ENCODE assay signal across 7 mouse cellular contexts in the genomic region with DNA sequence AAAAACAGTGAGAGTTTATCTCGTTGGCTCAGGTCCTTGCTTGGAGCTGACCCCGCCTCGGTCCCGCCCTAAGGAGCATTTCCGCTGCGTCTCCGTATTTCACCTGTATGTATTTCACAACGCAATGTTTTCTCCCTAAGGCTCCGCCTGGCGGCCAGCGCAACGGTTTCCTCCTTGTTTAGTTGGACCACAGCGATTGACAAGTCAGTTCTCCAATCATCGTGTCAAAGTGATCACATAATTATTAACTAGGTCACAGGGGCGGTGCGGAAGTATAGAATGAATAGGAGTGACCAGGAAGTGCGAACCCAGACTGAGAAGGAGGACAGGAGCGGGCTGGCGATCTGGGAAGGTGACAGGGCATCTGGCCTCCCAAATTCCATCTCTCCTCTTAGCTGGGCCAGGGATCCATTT. TPM values are rescaled to one million over a fixed set of nuclear protein-coding genes. Genes with fewer than 3 reads are reported as not detected.
DNase-seq lines count a peak whose midpoint lies in the region; ATAC-seq lines count a peak whose summit lies in the region.

A gene (plus strand): TSS at position 125 of the 414 bp plus-strand sequence.

- peak; percentile 84 for DNase-seq in adrenal gland, postnatal 25 days
- peak; percentile 99 for DNase-seq in heart, adult 11 months
- peak; percentile 96 for DNase-seq in kidney, adult 18-20 months
- peak; percentile 89 for DNase-seq in limb, embryonic 11.5 days (ENCODE audit: low spot score)
- peak; percentile 97 for DNase-seq in midbrain, embryonic 14.5 days
- DNase-seq in spleen, adult 18-20 months: peak; percentile 89 to 90

- H3K4me2 ChIP-seq in embryonic facial prominence, embryonic 12.5 days (replicated peaks): peak within 1 kb of the TSS; percentile 59
- H3K4me2 ChIP-seq in limb, embryonic 11.5 days (ENCODE audit: low read depth, severe bottlenecking): peak within 1 kb of the TSS; percentile 51
- peak within 1 kb of the TSS; percentile 63 for H3K4me2 ChIP-seq in midbrain, embryonic 14.5 days (ENCODE audit: low read length)

- under 1% methylated on average over 19 of the region's 19 CpGs for WGBS in embryonic facial prominence, embryonic 12.5 days
- under 1% methylated on average over 19 of the region's 19 CpGs for WGBS in limb, embryonic 11.5 days
- under 1% methylated on average over 19 of the region's 19 CpGs for WGBS in midbrain, embryonic 14.5 days

- peak within 1 kb of the TSS; percentile 20; the same call in 1 of the 2 replicates for H3K9ac ChIP-seq in embryonic facial prominence, embryonic 12.5 days
- peak within 1 kb of the TSS; percentile 24 for H3K9ac ChIP-seq in limb, embryonic 11.5 days (ENCODE audit: low read length)
- H3K9ac ChIP-seq in midbrain, embryonic 14.5 days (replicated peaks; ENCODE audit: low read length): peak within 1 kb of the TSS; percentile 47

- no peaks in the 10 kb centered on the region for H3K36me3 ChIP-seq in embryonic facial prominence, embryonic 12.5 days
- H3K36me3 ChIP-seq in limb, embryonic 11.5 days (ENCODE audit: control insufficient read depth, insufficient read depth, low read length): no peaks in the 10 kb centered on the region
- H3K36me3 ChIP-seq in midbrain, embryonic 14.5 days (ENCODE audit: control insufficient read depth, insufficient read depth, low read length): 0 out of 2 replicates have a peak, but pooled peaks cover 6% of the 10 kb centered on the region

- H3K4me3 ChIP-seq in embryonic facial prominence, embryonic 12.5 days: peak within 1 kb of the TSS; percentile 34
- peak within 1 kb of the TSS; percentile 42 for H3K4me3 ChIP-seq in limb, embryonic 11.5 days (ENCODE audit: low read depth, low read length)
- peak within 1 kb of the TSS; percentile 45 for H3K4me3 ChIP-seq in midbrain, embryonic 14.5 days (replicated peaks; ENCODE audit: low read depth, low read length)

- H3K27me3 ChIP-seq in embryonic facial prominence, embryonic 12.5 days: no peaks in the 10 kb centered on the region
- no peaks in the 10 kb centered on the region for H3K27me3 ChIP-seq in limb, embryonic 11.5 days (ENCODE audit: control insufficient read depth, insufficient read depth, low read length)
- H3K27me3 ChIP-seq in midbrain, embryonic 14.5 days (ENCODE audit: control insufficient read depth, insufficient read depth, low read length): no peaks in the 10 kb centered on the region

- ATAC-seq in embryonic facial prominence, embryonic 12.5 days (ENCODE audit: insufficient number of reproducible peaks, insufficient read depth, low FRiP score, low TSS enrichment): peak; percentile 68
- peak; percentile 71; the same call in 1 of the 2 replicates for ATAC-seq in limb, embryonic 11.5 days (ENCODE audit: insufficient number of reproducible peaks, low FRiP score, low TSS enrichment, low read depth)
- peak; percentile 74 for ATAC-seq in midbrain, embryonic 14.5 days (ENCODE audit: low FRiP score, low TSS enrichment)

- H3K9me3 ChIP-seq in embryonic facial prominence, embryonic 12.5 days: no peaks in the 10 kb centered on the region
- no peaks in the 10 kb centered on the region for H3K9me3 ChIP-seq in limb, embryonic 11.5 days (ENCODE audit: control insufficient read depth, low read length)
- no peaks in the 10 kb centered on the region for H3K9me3 ChIP-seq in midbrain, embryonic 14.5 days (ENCODE audit: control insufficient read depth, low read length)

- peaks cover 5% of the 10 kb centered on the region; the same call in 1 of the 2 replicates for H3K4me1 ChIP-seq in embryonic facial prominence, embryonic 12.5 days
- H3K4me1 ChIP-seq in limb, embryonic 11.5 days (ENCODE audit: control insufficient read depth, insufficient read depth, low read length): no peaks in the 10 kb centered on the region
- H3K4me1 ChIP-seq in midbrain, embryonic 14.5 days (ENCODE audit: control insufficient read depth, insufficient read depth, low read length): peaks cover 8% of the 10 kb centered on the region

- no peak within 1 kb of the TSS for H3K27ac ChIP-seq in embryonic facial prominence, embryonic 12.5 days
- H3K27ac ChIP-seq in limb, embryonic 11.5 days (replicated peaks; ENCODE audit: low read depth, low read length): no peak within 1 kb of the TSS
- H3K27ac ChIP-seq in midbrain, embryonic 14.5 days (replicated peaks; ENCODE audit: low read depth, low read length): peak within 1 kb of the TSS; percentile 46; the same call in 1 of the 2 replicates

RNA-seq across cellular contexts. Expression of the gene that starts here (rescaled TPM):
- 100 and 158 TPM in 2 replicates for total RNA-seq in adrenal gland, postnatal 25 days (2021)
- 59.0 and 59.8 TPM in 2 replicates for polyA plus RNA-seq in embryonic facial prominence, embryonic 12.5 days (2016; fragmentation: Nextera tagmentation; extraction: Ambion mirVana)
- polyA plus RNA-seq in limb, embryonic 11.5 days (2014; fragmentation: Nextera tagmentation; extraction: Ambion mirVana): 79.5 and 80.9 TPM in 2 replicates
- polyA plus RNA-seq in midbrain, embryonic 14.5 days (2014; fragmentation: Nextera tagmentation; extraction: Ambion mirVana): 127 and 133 TPM in 2 replicates
